Mouse (Mus musculus): ENCODE data around the gene Ugt1a10. TPM values are rescaled to one million over a fixed set of nuclear protein-coding genes. Genes with fewer than 3 reads are reported as not detected.

Ugt1a10 gene
- polyA plus RNA-seq, 1 experiment, result not detected

DNA sequence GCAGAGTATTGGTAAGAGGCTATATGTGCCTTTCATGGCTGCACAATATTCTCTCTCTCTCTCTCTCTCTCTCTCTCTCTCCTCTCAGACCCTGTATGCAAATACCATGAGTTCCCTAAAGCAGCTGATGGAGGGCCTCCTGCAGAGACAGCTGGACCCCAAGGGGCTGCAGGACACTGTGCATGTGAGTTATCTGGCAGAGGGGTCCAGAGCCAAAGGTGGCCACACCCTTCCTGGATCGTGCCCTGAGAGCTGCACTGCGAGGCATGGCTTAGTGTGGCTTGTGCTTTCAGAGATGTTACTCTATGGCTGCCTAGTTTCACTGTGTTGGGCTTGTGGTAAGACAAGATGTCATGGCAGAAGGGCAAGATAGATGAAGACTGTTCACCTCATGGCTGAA lies 192.5 kb downstream of the Ugt1a10 start:
- no peak for DNase-seq (ENCODE audit: extremely low spot score in 1 of 2, low spot score in 1 of 2)

DNA sequence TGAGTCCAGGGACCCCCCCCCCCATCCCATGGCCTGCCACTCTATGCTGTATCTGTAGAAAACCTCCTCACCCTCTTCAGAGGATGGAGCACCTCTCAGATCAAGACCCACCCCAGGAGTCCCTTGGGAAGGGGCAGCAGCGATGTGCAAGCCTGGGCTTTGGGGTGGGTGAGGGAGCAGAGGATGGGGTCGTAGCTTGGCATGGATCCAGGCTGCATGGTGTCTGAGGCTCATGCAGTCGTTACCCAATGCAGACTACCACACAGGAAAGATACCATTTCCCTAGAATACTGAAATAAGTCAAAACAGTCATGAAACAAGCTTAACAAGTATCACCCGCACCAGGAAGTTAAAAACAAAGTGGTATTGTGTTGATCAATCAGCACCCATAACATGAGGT lies 193.5 kb downstream of the Ugt1a10 start:
- DNase-seq (ENCODE audit: extremely low spot score in 1 of 2, low spot score in 1 of 2), result no peak

DNA sequence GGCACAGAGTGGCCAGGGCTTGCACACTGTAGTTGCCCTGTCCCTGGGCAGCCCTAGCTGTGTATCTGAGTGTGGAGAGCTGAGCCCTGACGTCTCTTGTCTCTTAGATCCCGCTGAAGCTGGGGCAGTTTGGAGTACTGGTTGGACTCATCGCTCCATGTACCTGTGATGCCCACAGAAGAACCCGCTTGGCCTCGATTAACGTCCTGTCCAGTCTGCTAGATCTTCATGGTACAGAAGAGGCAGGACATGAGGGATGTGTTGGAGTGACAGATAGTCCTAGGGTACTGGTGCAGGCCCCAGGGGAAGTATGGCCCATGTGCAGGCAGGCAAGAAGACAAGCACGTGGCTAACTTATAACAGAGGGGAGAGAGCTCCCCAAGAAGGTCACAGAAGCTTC lies 194.4 kb downstream of the Ugt1a10 start:
- no peak for DNase-seq (ENCODE audit: extremely low spot score in 1 of 2, low spot score in 1 of 2)

DNA sequence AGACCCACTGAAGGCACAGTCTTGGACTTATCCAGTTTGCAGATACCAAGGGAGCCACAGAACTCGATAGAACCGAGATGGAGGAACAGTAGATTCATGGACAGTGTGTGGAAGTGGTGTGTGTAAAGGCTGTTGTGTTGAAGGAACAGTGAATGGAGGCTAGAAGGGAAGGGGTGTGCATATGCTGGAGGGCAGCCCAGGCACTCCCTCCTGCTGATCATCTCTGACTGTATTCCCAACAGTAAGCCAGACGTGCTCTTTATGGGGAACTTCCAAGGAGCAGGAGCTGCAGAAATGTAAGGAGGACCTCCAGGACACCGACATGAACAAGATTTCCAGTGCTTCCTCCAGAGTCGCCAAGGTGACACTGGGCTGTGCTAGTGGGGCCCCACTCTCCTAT lies 194.8 kb downstream of the Ugt1a10 start:
- no peak for DNase-seq (ENCODE audit: extremely low spot score in 1 of 2, low spot score in 1 of 2)

DNA sequence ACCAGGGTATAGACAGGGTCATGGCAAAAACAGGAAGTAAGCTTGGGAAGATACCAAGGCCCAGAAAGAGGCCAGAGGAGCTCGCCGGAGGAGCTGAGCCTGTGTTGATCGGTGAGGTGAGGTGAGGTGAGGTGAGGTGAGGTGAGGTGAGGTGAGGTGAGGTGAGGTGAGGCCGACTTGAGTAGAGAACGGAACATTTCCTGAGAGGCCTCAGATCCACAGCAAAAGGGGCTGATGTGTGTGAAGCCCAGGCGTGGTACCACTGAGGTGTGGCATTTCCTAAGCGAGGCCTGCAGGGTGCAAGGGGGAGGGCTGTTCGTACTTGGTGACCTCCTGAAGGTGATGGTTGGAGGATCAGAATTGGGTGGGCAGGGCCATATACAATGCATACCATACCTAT lies 197.9 kb downstream of the Ugt1a10 start:
- DNase-seq (ENCODE audit: extremely low spot score in 1 of 2, low spot score in 1 of 2), result no peak

DNA sequence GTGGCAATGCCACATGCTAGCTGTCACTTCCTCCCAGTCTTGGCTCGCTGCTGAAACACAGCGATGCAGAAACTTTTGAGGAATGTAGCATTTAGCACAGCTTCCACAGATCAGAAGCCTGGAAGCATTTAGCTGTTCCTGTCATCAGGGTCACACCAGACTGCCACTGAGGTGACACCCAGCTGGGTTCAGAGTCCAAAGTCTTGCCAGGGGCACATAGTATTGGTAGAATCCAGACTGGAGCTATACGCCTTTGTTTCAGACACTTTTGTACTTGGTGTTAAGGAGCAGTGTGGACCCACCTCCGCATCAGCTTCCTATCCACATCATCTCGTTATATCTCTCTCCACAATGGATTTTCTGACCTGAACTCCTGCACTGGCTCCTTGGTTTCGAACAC lies 198.4 kb downstream of the Ugt1a10 start:
- no peak for DNase-seq (ENCODE audit: extremely low spot score in 1 of 2, low spot score in 1 of 2)

DNA sequence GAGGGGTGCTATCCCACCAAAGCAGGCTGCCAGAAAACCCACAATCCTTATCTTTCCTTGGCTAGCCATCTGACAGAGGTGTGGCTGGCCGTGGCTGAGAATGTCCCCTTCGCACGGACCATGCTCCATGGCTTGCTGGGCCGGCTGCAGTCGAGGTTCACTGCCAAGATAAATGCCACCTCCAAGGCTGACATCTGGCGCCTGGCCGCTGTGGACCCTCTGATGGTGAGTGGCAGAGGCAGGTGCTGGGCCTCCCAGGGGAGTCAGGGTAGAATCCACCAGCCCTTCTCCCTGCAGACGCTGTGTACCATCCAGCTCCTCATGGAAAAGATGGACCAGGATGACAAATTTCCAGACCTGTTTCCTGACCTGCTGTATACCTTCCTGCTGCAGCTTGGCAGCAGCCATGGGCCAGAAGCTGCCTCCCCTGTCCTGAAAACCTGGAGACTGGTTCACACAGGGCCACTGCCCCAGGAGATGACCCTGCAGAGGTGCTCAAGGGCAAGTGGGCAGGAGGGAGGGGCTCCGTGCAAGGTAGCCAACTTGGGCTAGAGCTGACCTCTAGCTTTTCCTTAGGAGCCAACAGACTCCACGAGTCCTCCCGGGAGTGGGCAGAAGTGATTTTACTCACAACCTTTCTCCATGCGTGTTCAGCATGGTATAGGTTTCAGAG lies 199.7 kb downstream of the Ugt1a10 start:
- no peak for DNase-seq (ENCODE audit: extremely low spot score in 1 of 2, low spot score in 1 of 2)

DNA sequence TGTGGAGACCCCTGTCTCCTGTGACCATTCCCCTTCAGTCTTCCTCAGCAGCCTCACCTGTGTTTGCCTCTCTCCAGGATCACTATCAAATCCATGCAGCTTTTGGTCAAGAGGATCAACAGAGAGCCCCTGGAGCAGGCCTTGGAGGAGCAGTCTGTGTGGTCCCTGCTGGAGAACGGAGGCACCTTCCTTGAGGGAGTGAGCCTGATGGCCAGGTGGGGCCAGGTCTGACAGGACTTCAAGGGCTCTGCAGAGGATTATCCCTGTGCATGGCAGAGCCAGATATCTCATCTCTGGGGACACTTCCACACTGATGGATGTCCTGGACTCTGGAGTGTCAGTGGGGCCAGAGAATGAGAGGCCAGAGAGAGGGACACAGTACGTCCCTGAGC lies 200.3 kb downstream of the Ugt1a10 start:
- no peak for DNase-seq (ENCODE audit: extremely low spot score in 1 of 2, low spot score in 1 of 2)

DNA sequence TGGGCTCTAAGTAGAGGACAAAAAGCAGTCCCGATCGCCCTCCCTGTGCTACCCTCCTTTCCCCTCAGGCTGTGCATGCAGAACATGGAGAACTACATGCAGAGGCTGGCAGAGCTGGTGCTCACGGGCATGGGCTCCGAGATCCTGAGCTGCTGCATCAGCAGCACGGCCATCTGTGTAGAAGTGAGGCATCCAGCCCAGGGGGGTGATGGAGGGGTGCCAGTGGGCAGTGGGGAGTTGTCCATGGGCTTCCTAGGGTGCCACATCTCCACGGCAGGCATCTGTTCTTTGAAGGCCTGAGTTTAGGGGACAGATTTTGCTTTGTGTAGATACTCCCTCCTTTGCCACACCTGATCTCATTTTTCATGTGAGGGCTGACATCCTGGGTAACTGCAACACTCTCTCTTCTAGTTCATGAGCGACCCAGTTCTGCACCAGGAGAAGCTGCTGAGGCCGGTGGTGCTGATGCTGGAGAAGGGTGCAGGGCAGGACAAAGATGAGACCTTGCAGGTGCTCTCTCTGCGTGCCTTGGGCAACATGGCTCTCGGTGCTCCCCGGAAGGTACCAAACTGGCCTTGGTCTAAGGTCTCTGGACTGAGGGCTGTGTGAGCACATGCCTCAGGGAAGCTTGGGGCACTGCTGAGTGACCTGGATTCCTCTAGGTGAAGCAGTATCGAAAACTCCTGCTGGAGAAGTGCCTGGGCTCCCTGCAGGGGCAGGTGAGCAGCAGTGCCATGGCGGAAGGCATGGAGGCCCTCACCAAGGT lies 201.0 kb downstream of the Ugt1a10 start:
- no peak for DNase-seq (ENCODE audit: extremely low spot score in 1 of 2, low spot score in 1 of 2)

DNA sequence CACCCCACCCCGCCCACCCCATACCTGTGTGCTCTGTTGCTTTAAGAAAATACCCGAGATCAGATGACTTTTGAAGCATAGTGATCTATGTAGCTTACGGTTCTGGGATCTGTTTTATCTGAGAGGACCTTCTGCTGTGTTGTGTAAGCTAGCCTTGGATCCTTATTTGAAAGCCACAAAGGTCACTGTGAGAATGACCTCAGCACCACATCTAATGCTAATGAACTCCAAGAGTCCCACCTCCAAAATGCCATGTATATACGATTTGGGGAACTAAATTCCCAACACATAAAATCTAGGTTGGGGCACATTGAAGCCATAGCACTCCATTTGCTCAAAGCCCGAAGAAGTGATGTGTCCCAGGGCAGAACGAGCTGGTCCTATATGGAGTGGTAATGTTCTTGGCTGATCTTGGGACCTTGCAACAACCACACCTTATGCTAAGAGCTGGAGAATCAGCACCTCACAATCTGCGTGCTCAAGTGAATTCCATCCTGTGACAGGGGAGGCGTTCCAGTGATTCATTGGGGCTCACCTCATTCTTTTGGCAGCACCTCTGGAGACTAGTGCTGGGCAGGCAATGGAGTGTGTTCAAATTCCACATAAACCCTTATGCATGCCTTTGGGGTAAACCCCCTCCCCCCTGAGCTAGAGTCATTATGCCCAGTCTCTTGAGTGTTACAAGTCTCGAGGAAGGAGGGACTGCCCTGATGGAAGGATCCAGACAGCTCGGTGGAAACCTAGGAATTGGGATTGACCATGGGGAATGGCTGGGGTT lies 201.9 kb downstream of the Ugt1a10 start:
- no peak for DNase-seq (ENCODE audit: extremely low spot score in 1 of 2, low spot score in 1 of 2)

DNA sequence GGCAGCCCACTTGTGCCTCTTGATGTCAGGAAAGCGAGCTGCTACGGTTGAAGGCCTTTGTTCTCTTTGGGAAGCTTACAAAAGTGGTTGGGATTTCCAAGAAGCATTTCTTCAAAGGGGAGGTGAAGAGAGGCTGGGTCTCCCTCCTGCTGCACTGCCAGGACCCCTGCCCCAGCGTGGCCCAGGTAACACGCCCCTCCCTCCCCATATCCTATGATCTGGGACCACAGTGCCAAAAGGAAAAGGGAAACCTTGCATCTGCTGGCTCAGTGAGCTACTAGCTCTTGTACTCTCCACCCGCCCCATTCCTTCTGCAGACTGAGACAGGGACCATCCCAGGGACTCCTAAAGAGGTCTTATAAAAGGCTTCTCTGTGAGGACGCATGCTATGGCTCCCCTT lies 202.5 kb downstream of the Ugt1a10 start:
- DNase-seq (ENCODE audit: extremely low spot score in 1 of 2, low spot score in 1 of 2), result no peak

DNA sequence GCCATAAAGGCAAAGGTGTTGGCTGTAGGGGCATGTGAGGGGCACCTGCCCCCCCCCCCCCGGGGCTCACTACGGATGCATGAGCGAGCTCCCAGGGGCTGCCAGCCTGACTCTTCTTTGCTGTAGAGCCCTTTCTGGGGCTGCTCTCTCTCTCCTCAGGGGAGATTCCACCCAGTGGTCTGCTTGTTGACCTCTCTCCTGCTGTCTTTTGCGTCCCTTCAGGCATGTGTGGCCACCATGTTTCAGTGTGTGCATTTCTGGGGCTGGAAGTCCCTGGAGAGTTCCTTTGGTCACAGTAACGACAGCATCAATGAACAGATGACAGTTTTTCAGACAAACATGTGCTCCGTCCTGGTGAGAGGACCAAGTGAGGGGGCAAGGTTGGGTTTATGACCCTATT lies 203.2 kb downstream of the Ugt1a10 start:
- no peak for DNase-seq (ENCODE audit: extremely low spot score in 1 of 2, low spot score in 1 of 2)

DNA sequence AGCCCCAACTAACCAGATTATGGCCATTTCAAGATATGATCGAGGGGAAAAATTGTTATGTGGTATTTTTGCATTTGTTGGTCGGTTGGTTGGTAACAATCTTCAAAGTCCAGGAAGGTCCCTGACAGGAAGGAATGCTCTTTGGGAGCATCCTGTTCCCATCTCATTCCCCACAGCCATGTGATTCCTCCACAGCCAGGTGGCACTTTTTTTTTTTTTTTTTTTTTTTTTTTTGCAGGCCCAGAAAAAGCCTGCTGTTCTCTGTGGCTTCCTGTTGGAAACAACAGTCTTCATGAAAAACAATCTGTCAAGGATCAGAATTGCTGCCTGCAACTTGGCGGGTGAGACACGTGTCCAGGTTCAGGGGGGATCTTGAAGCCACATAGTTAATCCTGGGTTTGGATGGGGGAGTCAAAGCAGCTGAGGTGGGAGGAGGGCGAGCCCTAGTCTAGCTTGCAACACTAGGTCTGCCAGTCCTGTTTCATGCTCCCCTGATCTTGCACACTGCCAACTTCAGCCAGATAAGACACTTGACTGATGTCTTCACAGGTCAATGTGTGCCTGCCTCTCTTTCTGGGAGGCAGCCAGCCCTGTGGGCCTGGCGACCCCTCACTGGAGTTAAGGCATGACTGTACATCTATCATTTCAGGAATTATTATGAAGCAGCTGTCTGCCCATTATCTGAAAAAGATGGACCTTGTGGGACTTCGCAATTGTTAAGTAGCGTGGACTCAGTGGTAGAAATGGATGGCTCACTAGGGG lies 203.9 kb downstream of the Ugt1a10 start:
- DNase-seq (ENCODE audit: extremely low spot score in 1 of 2, low spot score in 1 of 2), result no peak

DNA sequence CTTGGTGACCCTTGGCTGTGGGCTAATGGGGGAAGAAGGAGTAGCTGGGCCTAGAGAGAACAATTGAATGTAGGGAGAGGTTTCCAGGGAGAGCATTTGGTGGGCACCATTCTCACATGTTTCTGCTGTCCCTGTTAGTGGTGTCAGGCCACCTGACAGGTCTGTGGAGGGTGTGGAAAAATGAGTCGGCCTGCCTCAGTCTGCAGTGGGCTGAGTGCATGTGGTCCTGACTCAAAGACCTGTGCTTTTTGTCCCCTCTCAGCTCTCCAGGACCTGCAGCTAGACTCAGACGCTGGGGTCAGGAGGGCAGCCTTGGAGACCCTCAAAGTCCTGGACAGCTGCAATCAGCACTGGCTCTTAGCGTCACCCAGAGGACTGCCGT lies 204.4 kb downstream of the Ugt1a10 start:
- DNase-seq (ENCODE audit: extremely low spot score in 1 of 2, low spot score in 1 of 2), result no peak

DNA sequence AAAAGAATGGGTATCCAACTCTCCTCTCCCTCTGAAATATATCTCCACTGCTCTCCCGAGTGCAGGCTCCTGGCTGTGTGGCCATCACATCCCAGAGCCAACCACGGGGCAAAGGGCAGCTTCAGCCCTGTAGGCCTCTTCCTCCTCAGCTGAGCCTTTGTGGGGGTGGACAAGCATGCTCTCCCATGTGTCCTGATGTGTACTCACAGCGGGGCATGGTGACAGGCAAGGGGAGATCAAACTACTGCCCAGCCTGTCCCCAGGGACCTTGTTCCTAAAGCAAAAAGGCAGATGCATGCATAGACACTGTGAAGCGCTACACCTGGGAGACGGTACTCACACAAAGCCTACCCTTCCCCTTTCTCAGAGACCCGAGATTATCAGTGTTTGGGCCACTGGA lies 204.9 kb downstream of the Ugt1a10 start:
- no peak for DNase-seq (ENCODE audit: extremely low spot score in 1 of 2, low spot score in 1 of 2)

DNA sequence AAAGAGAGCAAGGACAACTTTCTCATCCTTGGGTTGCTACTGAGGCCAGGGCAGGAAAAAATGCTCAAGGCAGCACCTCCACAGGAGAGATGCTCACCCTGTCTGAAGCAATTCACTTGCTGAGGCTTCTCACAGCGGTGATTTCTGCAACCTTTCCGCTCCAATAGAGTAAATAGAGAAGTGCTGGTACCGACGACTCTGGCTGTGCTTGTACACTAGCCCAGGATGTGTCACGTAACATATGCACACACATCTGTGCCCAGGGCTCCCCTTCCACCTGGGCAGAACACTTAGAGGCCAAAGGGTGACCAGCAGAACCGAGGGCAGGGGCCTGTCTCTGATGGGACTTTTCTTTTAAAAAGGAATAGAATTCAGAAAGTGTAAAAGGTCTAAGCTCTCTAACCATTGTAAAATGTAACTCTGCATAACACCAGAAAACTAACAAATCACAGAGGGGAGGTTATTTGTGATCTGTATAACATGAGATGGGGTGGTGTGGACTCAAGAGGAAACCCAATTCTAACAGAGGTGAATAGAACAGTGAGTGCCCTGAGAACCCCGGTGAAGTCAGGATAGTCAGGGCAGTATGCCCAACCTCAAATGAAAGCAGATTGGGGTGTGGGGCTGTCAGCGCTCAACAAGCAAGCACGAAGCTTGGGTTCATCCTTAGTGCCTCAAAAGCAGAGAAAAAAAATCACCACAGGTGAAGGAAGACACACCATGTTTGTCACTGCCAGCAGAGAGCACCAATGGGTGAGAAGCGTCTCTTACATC lies 205.6 kb downstream of the Ugt1a10 start:
- no peak for DNase-seq (ENCODE audit: extremely low spot score in 1 of 2, low spot score in 1 of 2)

DNA sequence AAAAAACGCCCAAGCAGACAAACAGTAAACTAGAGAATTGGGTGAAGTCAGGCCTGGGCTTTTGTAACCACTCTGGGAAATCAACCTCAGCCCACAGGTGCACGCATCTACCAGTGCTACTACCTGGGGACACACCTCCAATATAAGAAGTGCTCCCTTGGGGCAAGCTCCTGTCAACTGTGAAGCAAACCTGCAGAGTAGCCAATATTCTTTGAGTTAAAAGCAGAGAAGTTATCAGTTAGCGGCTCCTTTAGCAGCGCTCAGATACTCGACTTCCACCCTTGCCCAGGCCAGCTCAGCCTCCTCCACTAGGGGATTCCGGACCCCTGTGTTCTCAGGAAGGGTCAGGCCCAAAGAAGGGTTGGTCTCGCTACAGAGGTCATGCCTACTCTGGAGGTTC lies 206.5 kb downstream of the Ugt1a10 start:
- no peak for DNase-seq (ENCODE audit: extremely low spot score in 1 of 2, low spot score in 1 of 2)

DNA sequence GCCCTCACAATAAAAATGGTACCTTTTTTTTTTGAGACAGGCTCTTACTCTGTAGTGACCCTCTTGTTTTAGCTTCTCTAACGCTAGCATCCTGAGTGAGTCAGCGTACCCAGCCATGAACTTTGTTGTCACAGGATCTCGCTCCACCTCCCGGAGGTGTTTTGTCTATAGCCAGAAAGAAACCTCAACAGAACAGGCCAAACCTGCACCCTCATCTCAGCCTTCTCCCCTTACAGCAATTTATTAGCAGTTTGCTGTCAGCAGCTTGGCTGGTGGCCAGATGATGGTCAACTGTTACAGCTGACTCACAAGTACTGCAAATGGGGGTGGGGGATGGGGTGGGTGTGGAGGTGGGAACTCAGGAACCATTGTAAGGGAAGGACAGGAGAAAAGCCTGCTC lies 207.1 kb downstream of the Ugt1a10 start:
- DNase-seq (ENCODE audit: extremely low spot score in 1 of 2, low spot score in 1 of 2), result no peak

DNA sequence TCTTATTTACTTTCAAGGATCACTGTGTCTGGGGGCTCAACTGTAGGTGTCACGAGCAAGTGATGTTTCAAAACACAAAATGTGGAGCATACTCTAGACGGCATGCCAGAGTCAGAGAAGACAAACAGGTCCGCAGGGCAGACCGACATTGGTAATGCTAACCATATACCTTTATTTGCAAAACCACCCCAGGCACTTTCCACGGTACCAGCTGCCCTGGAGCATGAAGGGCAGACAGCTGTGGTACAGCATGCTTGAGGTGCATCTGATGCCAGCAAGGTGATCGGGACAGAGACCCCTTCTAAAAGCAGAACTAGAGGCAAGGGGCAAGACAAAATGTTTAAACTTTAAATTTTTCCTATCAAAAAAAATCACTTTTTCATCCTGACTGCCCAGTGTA lies 207.8 kb downstream of the Ugt1a10 start:
- DNase-seq (ENCODE audit: extremely low spot score in 1 of 2, low spot score in 1 of 2), result no peak

DNA sequence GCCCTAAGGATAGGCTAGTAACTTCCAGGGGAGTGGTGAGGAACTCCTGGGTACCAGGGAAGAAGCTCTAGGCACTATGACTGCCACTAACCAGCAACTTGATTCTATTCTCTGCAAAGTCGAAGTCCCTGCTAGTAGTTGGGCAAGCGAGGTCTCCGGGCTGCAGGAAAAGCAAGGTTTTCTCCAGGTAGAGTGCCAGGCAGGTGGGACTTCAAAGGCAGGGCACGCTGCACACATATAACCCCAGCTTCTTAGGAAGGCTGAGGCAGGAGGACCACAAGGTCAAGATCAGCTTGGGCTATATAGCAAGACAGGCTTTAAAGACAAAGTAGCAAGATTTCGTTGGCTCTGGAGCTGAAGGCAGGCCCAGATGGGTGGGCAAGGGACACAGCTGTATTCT lies 208.6 kb downstream of the Ugt1a10 start:
- DNase-seq (ENCODE audit: extremely low spot score in 1 of 2, low spot score in 1 of 2), result no peak
